Mouse (Mus musculus) liver, embryonic 11.5 days (tissue): ENCODE measurements around the gene Zbtb7b. TPM values are rescaled to one million over a fixed set of nuclear protein-coding genes. Genes with fewer than 3 reads are reported as not detected.

ENCODE experiments used
- ATAC-seq: fragments of 200-750 bp; cut with Nextera tagmentation; replicated peaks from 2 replicates; pipeline ENCODE4 v1.8.0; 2017; ENCODE audit warnings: moderate number of reproducible peaks, mild to moderate bottlenecking, moderate TSS enrichment, moderate library complexity; ENCODE audit not compliant: low FRiP score
- DNase-seq: peaks from one replicate; pipeline ENCODE4 v3.0.0-alpha.2; 2017; ENCODE audit warnings: low spot score
- H3K27ac ChIP-seq: fragments of 300-500 bp; sonication (generic); 2 replicates; pipeline ENCODE4 v1.5.1; 2014; ENCODE audit warnings: mild to moderate bottlenecking, low read depth, low read length, control low read depth
- H3K27me3 ChIP-seq: fragments of 300-500 bp; sonication (generic); replicated peaks from 2 replicates; pipeline ENCODE4 v1.6.1; 2014; ENCODE audit warnings: low read length, mixed read lengths; ENCODE audit not compliant: control insufficient read depth, insufficient read depth
- H3K36me3 ChIP-seq: fragments of 300-500 bp; sonication (generic); 2 replicates; pipeline ENCODE4 v1.6.1; 2014; ENCODE audit warnings: mild to moderate bottlenecking, low read length, moderate library complexity, mixed read lengths; ENCODE audit not compliant: control insufficient read depth, insufficient read depth
- H3K4me1 ChIP-seq: fragments of 300-500 bp; sonication (generic); replicated peaks from 2 replicates; pipeline ENCODE4 v1.6.1; 2014; ENCODE audit warnings: low read length, mixed read lengths; ENCODE audit not compliant: control insufficient read depth, insufficient read depth
- H3K4me2 ChIP-seq: fragments of 300-500 bp; sonication (generic); 2 replicates; pipeline ENCODE4 v1.6.1; 2014; ENCODE audit warnings: mild to moderate bottlenecking, control low read depth, moderate library complexity
- H3K4me3 ChIP-seq: fragments of 300-500 bp; sonication (generic); 2 replicates; pipeline ENCODE4 v1.5.1; 2014; ENCODE audit warnings: low read depth, low read length, control low read depth
- H3K9ac ChIP-seq: fragments of 300-500 bp; sonication (generic); 2 replicates; pipeline ENCODE4 v1.6.1; 2014; ENCODE audit warnings: low read depth, low read length, control low read depth
- H3K9me3 ChIP-seq: fragments of 300-500 bp; sonication (generic); 2 replicates; pipeline ENCODE4 v1.6.1; 2016; ENCODE audit warnings: low read length, inconsistent platforms, mixed read lengths; ENCODE audit not compliant: control insufficient read depth
- WGBS: fragments of 180-500 bp; shearing (Covaris S2); extraction: QIAGEN DNeasy Blood & Tissue Kit; methylation state at CpG from one replicate; pipeline ENCODE4 v1.1.7; 2014; 5-methylcytosine and 5-hydroxymethylcytosine counted together
- polyA plus RNA-seq: library from polyadenylated mRNA; unstranded; fragments of >200 nt; fragmentation: Nextera tagmentation; extraction: Ambion mirVana; gene quantifications from 2 replicates; pipeline ENCODE4 v1.2.1, GENCODE M21; 2014

Zbtb7b gene
- polyA plus RNA-seq, 1 experiment from 2014 or later: 2.1 TPM

GRCm38 (mm10) chr3:89390699-89391662, 3.6 kb downstream of the Zbtb7b start:
- peak overlapping the region; percentile 64 for H3K4me3 ChIP-seq
- WGBS: 24% methylated on average over 19 of the region's 19 CpGs
- H3K4me2 ChIP-seq: peak overlapping the region; percentile 99
- ATAC-seq (no peak), DNase-seq (no peak)
- H3K9ac ChIP-seq: peak overlapping the region; percentile 61
- H3K9me3 ChIP-seq: no peaks in the 10 kb centered on the region
- H3K27me3 ChIP-seq: no peaks in the 10 kb centered on the region; the same call in 1 of the 2 replicates
- H3K27ac ChIP-seq: peak overlapping the region; percentile 43; the same call in 1 of the 2 replicates
- H3K36me3 ChIP-seq: no peaks in the 10 kb centered on the region; the same call in 1 of the 2 replicates
- H3K4me1 ChIP-seq: peaks cover 50% of the 10 kb centered on the region

GRCm38 (mm10) chr3:89390111-89390515, 4.5 kb downstream of the Zbtb7b start:
- no peak overlapping the region for H3K4me3 ChIP-seq
- no peak overlapping the region for H3K27ac ChIP-seq
- H3K36me3 ChIP-seq: no peaks in the 10 kb centered on the region; the same call in 1 of the 2 replicates
- no peak overlapping the region for H3K9ac ChIP-seq
- peaks cover 57% of the 10 kb centered on the region for H3K4me1 ChIP-seq
- DNase-seq: no peak
- no peak for ATAC-seq
- H3K4me2 ChIP-seq: no peak overlapping the region; the same call in 1 of the 2 replicates
- WGBS: 42% methylated on average over 5 of the region's 5 CpGs
- no peaks in the 10 kb centered on the region; the same call in 1 of the 2 replicates for H3K27me3 ChIP-seq
- H3K9me3 ChIP-seq: no peaks in the 10 kb centered on the region

GRCm38 (mm10) chr3:89388901-89389740, 5.5 kb downstream of the Zbtb7b start:
- 47% methylated on average over 6 of the region's 6 CpGs for WGBS
- no peak overlapping the region for H3K4me3 ChIP-seq
- H3K4me1 ChIP-seq: peaks cover 57% of the 10 kb centered on the region
- H3K27ac ChIP-seq: no peak overlapping the region
- H3K9me3 ChIP-seq: no peaks in the 10 kb centered on the region
- DNase-seq: no peak
- no peak overlapping the region for H3K4me2 ChIP-seq
- H3K9ac ChIP-seq: no peak overlapping the region
- no peaks in the 10 kb centered on the region; the same call in 1 of the 2 replicates for H3K27me3 ChIP-seq
- no peak for ATAC-seq
- H3K36me3 ChIP-seq: no peaks in the 10 kb centered on the region; the same call in 1 of the 2 replicates

DNA sequence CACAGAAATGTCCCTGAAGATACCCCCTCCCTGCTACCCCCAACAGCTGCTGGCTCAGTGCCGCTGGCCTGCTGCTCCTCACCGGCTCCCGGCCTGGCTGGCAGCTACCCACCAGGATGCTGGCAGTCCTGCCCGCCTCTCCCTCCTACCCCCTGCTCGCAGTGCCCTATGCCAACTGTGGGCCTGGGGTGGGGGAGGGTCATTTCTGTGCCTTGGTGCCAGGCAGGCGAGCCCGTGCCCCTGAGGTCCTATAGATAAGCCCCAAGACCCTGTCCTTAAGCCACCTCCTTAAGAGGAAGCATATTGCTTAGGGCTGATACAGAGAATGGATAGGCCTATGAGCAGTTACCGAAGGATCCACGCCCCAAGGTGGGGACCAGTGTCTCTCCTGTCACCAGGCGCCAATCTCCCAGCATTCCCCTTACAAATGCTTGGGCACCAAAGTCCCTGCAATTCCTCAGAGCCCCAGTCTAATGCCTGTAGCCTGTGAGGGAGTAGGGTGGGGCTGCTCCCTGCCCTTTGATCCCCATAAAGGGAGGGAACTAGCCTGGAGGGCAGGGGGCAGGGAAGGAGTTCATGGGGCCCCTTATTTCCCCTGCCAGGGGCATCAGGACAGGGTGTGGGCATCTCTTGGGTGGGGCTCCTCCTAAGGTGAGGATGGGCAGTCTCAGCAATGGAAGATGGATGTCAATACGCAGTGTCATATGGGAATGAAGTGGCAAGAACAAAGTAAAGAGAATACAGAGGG, 6.3 kb downstream of the Zbtb7b start:
- 61% methylated on average over 11 of the region's 11 CpGs for WGBS
- no peak for ATAC-seq
- DNase-seq: no peak
- Histone ChIP-seq H3K36me3 (no peaks in the 10 kb centered on the region; the same call in 1 of the 2 replicates), H3K4me2 (peak overlapping the region; percentile 28; the same call in 1 of the 2 replicates), H3K9me3 (no peaks in the 10 kb centered on the region), H3K4me1 (peaks cover 54% of the 10 kb centered on the region), H3K27ac (no peak overlapping the region), H3K9ac (0 out of 2 replicates have a peak overlapping the region, but pooled peaks have one; percentile 11), H3K27me3 (no peaks in the 10 kb centered on the region; the same call in 1 of the 2 replicates), H3K4me3 (no peak overlapping the region)

GRCm38 (mm10) chr3:89387632-89388031, 6.9 kb downstream of the Zbtb7b start:
- no peak overlapping the region for H3K27ac ChIP-seq
- no peaks in the 10 kb centered on the region for H3K9me3 ChIP-seq
- no peak overlapping the region for H3K9ac ChIP-seq
- no peaks in the 10 kb centered on the region; the same call in 1 of the 2 replicates for H3K27me3 ChIP-seq
- no peaks in the 10 kb centered on the region; the same call in 1 of the 2 replicates for H3K36me3 ChIP-seq
- DNase-seq (no peak), ATAC-seq (no peak)
- peak overlapping the region; percentile 1; the same call in 1 of the 2 replicates for H3K4me3 ChIP-seq
- peaks cover 50% of the 10 kb centered on the region for H3K4me1 ChIP-seq
- peak overlapping the region; percentile 28; the same call in 1 of the 2 replicates for H3K4me2 ChIP-seq
- 71% methylated on average over 11 of the region's 11 CpGs for WGBS

- ATAC-seq: no peak
- Histone ChIP-seq H3K36me3 (no peaks in the 10 kb centered on the region; the same call in 1 of the 2 replicates), H3K27ac (no peak overlapping the region), H3K4me2 (peak overlapping the region; percentile 30), H3K9me3 (no peaks in the 10 kb centered on the region), H3K27me3 (no peaks in the 10 kb centered on the region; the same call in 1 of the 2 replicates), H3K4me1 (peaks cover 43% of the 10 kb centered on the region), H3K9ac (no peak overlapping the region), H3K4me3 (peak overlapping the region; percentile 1; the same call in 1 of the 2 replicates)
- 59% methylated on average over 17 of the region's 17 CpGs for WGBS
- DNase-seq: no peak
Measured at GRCm38 (mm10) chr3:89386438-89387420, 7.8 kb downstream of the Zbtb7b start.

- Histone ChIP-seq H3K4me1 (peaks cover 30% of the 10 kb centered on the region), H3K4me3 (no peak overlapping the region), H3K27me3 (no peaks in the 10 kb centered on the region), H3K27ac (no peak overlapping the region), H3K36me3 (no peaks in the 10 kb centered on the region; the same call in 1 of the 2 replicates), H3K9me3 (no peaks in the 10 kb centered on the region), H3K9ac (no peak overlapping the region), H3K4me2 (peak overlapping the region; percentile 10; the same call in 1 of the 2 replicates)
- 35% methylated on average over 11 of the region's 11 CpGs for WGBS
- ATAC-seq: no peak
- DNase-seq: no peak
Measured at GRCm38 (mm10) chr3:89385451-89385850, 9.1 kb downstream of the Zbtb7b start.
